Mouse (Mus musculus): ENCODE measurements around the gene Minos1. TPM values are rescaled to one million over a fixed set of nuclear protein-coding genes. Genes with fewer than 3 reads are reported as not detected.

Minos1 gene
- polyA plus RNA-seq, 1 experiment, result 68.2 TPM

DNA sequence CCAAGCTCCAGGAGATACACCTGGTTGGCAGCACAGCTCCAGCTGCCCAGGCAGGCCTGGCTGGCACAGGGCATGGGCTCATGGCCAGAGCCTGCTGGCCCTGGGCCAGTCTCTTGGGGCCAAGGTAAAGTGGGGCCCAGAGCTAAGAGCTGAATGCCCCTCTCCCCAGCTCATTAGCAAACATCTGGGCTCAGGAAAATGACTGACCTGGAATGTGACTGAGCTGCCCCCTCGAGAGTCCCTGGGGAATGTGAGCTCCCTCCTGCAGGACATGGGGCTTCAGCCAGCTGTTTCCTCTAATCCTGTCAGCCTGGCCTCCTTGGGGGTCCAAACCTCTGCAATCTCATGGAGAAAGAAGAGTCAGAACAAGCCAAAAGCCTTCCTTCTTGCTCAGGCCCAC is 35.5 kb downstream of the Minos1 start:
- no peak for DNase-seq (ENCODE audit: low read depth)

DNA sequence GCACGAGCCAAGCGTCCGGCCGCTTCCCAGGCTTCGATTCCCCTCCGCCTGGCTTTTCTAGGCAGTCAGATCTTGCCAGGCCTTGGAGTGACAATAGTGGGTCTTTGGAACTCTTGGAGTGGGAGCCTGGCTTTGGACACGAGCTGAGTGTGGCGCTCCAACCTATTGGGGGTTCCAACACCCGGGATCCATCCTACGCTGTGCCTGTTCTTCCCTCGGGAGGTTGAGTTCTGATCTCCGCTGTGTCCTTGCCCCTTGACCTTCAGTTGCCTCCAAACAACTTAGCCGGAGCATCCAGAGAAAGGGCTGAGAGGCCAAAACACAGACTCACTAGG is 37.8 kb downstream of the Minos1 start:
- DNase-seq (ENCODE audit: low read depth), result no peak

DNA sequence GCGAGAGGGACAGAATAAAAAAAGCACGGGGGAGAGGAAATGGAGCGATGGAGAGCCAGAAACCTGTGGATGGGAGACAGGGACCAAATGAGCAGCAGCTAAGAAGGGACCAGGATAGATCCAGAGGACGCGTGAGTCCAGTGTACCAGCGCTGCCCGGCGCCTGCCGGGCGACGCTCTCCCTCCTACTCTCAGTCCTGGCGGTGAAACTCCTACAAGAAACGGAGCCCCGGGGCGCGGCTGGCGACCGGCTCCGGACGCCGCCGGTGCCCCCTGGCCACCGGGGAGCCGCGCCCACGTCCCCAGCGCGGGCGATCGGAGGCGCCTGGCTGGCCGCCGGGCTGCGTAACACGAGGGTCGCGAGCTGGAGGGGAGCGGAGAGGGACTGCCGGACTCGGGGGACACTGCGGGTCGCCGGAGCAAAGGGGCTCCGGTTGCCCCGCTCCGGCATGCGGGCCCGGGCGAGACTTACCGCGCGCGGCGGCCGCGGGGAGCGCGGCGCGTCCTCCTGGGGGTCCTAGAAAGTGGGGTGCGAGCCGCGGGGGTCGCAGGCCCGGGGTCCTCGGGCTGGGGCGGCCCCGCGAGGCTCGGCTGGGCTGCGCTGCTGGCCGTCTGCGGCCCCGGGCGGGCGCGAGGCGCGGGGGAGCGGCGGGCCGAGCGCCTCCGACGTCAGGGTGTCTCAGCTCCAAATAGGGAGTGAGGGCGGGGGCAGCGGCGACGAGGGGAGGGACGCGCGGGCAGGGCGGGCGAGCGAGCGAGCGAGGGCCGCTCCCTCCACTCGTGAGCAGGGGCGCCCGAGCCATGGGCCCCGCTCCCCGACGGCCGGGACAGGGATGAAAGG is 38.3 kb downstream of the Minos1 start, which contains the start of gene Nbl1:
Gene Nbl1 (minus strand): TSS at position 638 of the 840 bp plus-strand sequence.
- DNase-seq (ENCODE audit: low read depth), result no peak

DNA sequence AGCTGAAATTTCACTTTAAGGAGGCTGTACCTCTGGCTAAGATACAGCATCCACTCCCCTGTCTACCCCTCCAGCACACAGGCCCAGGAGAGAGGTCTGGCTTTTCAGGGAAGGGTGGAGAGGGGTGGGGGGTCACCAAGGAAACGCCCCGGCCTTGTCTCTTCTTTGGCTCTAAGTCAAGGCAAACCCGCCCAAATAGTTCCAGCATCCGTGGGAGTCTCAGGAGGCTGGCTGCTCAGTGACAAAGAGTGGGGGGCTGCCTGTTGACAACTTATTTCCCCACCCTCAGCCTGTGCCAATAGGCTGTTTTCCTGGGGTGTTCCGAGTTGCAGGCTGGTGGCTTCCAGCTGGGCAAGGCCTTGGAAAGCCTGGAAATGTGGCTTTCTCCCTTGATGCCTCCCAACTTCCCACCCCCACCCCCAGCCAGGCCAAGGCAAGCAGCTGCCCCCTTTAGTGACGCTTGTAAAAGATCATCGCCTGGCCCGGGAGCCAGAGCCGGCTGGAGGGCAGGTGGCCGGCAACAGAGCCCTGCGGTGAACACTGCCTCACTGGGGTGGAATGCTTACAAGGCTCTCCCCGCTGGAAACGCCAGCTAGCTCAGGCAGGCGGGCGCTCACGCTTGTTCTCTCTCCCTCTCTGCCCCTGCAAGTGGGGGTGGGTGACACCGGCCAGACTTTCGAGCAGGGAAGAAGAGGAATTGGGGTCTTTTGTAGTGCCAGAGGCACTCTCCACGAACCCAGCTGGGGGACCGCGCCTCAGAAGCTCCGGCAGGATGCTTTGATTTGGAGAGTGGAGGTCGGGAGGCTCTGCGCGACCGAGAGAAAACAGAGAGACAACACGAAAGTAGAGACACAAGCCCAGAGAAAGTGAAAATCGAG is 39.2 kb downstream of the Minos1 start:
- DNase-seq (ENCODE audit: low read depth), result no peak

DNA sequence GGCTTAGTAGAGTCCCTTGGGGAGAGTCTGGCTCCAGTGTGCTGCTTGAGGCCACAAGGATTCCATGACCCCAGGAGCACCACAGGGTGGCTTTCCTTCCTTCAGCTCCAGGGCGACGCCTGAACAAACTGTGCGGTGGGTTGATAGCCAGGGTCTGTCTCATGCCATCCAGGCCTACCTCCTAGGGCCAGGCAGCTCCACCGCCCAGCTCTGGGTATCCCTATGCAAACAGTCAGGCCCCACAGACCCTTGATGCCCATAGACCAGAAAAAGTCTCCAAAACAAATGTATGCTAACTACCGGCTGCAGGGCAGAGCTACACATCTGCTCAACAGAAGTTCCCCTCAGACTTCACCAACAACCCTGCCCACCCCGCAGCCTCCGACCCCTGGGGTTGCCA is 39.8 kb downstream of the Minos1 start:
- no peak for DNase-seq (ENCODE audit: low read depth)

GRCm38 (mm10) chr4:139090303-139090940 is 40.5 kb downstream of the Minos1 start:
- DNase-seq (ENCODE audit: low read depth), result peak; percentile 99

DNA sequence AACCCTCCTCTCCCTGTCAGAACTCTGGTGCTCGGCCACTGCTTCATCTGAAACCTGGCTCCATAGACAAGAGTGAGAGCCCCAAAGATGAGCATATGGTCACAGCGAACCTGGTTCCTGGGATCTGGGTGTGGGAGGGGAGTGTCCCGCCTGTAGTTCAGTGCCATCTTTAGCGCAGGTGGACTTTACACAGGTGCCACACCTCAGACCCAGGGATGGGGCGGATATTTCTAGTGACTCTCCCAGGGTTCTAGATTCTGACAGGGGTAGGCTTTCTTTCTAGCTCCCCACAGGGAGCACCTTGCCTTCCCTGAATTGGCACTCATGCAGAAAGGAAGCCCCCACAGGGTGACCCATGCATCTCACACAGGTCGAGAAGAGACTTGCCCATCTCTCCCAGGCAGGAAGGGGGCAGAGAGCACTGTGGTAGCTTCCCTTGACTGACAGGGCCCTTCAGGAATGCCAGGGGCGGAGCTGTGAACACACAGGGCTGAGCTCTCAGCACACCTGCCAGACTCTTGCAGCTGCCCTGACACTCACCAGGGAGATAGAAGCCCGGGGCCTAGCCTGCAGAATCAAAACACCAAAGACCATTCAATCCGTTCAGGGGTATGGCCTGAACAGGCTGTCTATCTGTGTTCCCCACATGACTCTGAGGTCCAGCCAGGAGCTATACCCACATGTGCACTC is 41.8 kb downstream of the Minos1 start:
- DNase-seq (ENCODE audit: low read depth), result no peak

- DNase-seq (ENCODE audit: low read depth), result no peak
Measured at GRCm38 (mm10) chr4:139086984-139087383, 43.9 kb downstream of the Minos1 start.

DNA sequence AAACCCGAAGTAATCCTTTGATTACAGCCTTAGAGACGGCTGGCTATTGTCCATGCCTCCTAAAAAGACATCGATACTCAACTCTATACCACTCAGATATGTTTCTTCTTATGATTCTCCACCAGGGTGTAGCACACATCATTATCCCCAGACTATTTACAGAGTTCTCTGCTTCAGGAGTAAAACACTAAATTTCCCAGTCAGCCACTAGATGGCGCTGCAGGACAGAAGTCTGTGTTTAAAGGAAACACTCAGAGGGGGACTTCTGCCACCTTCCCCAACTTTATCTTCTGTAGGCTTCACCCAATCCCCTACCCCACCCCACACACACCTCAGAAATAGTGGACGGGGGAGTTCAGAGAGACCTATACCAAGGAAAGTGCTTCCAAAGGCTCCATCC is 44.9 kb downstream of the Minos1 start:
- DNase-seq (ENCODE audit: low read depth), result no peak

GRCm38 (mm10) chr4:139085337-139085736 is 45.6 kb downstream of the Minos1 start:
- no peak for DNase-seq (ENCODE audit: low read depth)

GRCm38 (mm10) chr4:139082790-139083564 is 47.9 kb downstream of the Minos1 start:
- DNase-seq (ENCODE audit: low read depth), result no peak

DNA sequence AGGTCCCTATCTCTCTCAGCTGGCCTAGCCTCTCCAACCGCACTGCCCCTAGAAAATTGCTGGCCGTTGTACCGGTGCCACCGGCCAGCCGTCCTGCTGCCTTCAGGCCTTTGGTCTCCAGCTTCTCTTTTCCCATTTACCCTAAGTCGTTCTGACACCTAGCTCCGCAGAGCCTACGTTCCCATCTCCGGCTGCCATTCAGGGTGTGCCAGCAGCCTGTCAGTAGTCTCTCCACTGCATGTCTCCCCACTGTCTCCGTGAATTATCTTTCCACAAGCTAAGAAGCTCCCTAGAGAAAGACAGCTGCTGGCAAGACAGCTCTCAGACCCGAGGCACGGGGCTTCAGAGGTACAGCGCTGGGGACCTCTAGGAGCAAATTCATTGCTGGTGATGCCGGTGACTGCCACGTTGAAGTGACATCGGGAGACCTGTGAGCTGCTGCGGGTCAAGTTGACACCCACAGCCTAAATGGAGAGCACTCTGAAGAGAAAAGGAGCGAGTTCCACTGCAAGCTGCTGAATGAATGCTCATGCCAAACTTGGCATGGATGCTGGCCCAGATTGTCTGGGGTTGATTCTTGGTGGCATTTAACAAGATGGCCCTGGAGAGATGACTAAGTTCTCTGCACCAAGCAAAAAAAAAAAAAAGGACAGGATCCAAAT is 49.5 kb downstream of the Minos1 start:
- no peak for DNase-seq (ENCODE audit: low read depth)

DNA sequence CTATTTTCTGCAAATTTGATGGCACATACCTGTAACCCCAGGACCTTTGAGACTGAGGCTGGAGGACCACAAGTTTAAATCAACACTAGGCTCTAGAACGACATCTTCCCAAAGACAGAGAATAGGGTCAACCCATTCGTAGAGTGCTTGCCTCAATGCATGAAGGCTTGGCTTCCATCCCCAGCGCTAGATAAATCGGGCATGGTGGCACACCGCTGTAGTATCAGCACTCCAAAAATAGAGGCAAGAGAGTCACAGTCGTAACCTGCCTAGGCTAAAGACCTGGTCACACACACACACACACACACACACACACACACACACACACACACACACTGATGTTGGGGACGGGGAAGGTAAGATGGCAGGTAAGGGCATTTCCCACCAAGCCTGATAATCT is 50.7 kb downstream of the Minos1 start:
- DNase-seq (ENCODE audit: low read depth), result no peak

DNA sequence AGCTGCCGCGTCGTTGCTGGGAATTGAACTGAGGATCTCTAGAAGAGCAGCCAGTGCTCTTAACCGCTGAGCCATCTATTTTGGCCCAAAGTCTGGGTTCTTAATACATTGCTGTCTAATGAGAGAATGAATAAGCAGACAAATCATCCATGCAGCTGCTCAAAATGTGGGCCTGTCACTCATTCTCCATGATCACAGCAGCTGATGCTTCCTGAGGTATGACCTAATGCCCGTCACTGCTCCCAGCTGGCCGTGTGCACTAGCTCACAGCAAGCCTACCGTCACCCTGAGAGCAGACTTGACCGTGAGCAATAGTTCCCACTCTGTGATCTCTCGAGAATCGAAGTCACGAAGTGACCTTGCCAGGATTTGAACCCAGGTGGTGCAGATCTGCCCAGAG is 51.5 kb downstream of the Minos1 start:
- no peak for DNase-seq (ENCODE audit: low read depth)

GRCm38 (mm10) chr4:139078726-139079125 is 52.2 kb downstream of the Minos1 start:
- no peak for DNase-seq (ENCODE audit: low read depth)

DNA sequence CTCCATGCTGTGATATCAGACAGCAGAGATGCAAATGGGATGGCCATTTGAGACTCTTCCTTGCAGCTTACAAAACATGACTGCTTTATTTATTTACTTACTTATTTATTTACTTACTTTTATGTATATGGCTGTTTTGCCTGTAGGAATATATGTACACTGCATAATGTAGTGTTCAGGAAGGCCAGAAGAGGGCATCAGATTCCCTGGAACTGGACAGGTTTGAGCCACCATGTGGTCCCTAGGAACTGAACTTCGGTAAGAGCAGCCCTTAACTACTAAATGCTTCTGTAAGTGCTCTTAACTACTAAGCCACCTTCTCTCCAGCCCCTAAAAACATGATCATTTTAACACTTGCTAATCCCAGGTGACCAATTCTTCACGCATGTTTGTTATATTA is 52.6 kb downstream of the Minos1 start:
- DNase-seq (ENCODE audit: low read depth), result no peak

GRCm38 (mm10) chr4:139075915-139076314 is 55.0 kb downstream of the Minos1 start:
- DNase-seq (ENCODE audit: low read depth), result no peak

GRCm38 (mm10) chr4:139075041-139075711 is 55.7 kb downstream of the Minos1 start, which contains the start of gene Htr6:
Htr6 (minus strand) TSS chr4:139075570.
- DNase-seq (ENCODE audit: low read depth), result no peak

- DNase-seq (ENCODE audit: low read depth), result no peak
Measured at GRCm38 (mm10) chr4:139074060-139074459, 56.9 kb downstream of the Minos1 start.

DNA sequence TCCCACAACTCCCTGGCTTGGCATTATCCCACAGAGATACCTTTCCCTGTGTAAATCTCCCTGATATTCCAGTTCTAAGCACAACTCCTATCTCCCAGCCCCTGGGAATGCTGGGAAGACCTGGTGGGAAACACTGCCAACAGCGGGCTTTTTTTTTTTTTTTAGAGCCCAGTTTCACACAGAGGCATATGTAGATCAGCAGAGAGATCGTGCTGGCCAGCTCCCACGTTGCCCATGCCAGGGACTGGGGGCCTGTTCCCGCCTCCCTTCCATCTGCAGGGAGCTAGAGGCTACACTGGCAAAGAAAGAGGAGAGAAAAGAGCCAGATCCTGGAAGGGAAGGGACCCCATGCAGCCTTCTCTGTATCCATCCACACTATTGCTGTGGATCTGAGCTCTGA is 62.6 kb downstream of the Minos1 start:
- DNase-seq (ENCODE audit: low read depth), result no peak

Measured in gonadal fat pad, adult 2 months (tissue).